Mouse (Mus musculus) liver, adult 2 months (tissue): ENCODE data around the gene Amh.

Experiments
- CTCF ChIP-seq: fragments of 200-500 bp; IDR thresholded peaks from 2 replicates; pipeline ENCODE4 v1.5.1; 2011; ENCODE audit warnings: low read depth, low read length, control low read depth
- POLR2A ChIP-seq: fragments of 200-500 bp; IDR thresholded peaks from 2 replicates; pipeline ENCODE4 v1.6.1; 2011; ENCODE audit warnings: low read length, control low read depth; ENCODE audit not compliant: insufficient read depth; ENCODE audit errors: extremely low read depth

DNA sequence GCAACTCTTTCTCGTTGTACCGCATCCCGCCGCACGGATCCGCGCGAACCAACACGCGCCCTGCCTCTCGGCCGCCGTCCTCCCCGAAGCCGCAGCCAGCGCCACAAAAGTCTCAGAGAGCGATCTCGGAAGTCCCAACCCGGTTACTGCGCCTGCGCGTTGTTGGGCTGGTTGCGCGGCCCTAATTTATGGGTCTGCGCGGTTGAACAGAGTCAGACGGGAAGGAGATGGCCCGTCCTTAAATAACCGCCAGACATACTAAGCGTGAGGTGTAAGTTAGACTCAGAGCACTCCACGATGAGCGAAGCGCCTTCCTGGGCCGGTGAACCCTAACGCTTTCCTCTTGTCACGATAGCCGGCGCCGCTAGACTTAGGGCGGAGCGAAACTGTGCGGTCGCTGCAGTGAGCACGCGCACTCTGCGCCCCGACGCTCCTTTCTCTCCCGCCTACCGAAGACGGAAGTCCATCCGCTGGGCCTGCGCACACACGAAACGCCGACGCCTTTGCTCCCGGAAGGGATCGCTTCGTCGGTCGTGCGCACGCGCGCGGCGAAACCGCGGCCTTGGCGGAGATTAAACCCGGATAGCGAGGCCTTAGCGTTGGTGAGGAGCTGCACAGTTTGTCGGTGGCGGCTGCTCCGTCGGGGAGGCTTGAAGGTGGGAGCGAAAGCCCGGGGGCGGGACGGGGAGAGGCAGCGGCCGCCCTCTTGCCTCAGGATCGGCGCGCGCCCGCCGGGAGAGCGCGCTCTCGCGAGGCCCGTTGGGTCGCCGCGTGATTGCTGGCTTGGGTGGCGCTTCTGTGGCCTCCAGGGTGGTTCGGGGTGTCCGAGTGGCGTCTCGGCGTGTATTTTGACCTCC is 6.7 kb upstream of the Amh start, which contains the start of the genes Sf3a2 and Plekhj1:
- TF ChIP-seq CTCF (no peak), POLR2A (peak; percentile 68; the same call in 1 of the 2 replicates)
